Mouse (Mus musculus) liver, postnatal 0 days (tissue): ENCODE data around the gene Gm5617.

Experiments used
- CTCF ChIP-seq: sonication (generic); IDR thresholded peaks from 2 replicates; pipeline ENCODE4 v1.5.1; 2016; ENCODE audit warnings: antibody characterized with exemption, low read depth
- EP300 ChIP-seq: IDR thresholded peaks from 2 replicates; pipeline ENCODE4 v1.6.1; 2016; ENCODE audit warnings: antibody characterized with exemption, low read depth, mild to moderate bottlenecking

DNA sequence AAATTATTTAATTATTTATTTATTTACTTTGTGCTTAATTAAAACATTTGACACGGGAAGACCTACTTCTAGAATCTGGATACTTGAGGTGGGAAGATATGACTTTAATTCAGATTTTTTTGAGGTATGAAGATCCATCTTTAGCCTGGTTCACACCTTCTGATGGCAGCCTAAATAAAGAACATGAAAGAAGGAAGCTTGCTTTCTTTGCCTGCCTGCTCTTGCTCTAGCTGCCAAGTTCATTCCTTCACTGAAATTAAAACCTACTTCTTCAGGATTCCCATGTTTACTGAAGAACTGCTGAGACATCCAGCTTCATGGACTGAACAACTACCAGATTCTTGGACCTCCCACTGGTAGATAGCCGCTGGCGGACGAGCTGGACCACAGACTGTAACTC lies 36.1 kb downstream of the Gm5617 start:
- TF ChIP-seq CTCF (no peak), EP300 (no peak)
